Mouse (Mus musculus): ENCODE measurements around the gene Inka2. TPM values are rescaled to one million over a fixed set of nuclear protein-coding genes. Genes with fewer than 3 reads are reported as not detected.

Gene Inka2
- total and polyA plus RNA-seq, 2 experiments from 2014 or later, result 5.5 to 15.0 TPM

DNA sequence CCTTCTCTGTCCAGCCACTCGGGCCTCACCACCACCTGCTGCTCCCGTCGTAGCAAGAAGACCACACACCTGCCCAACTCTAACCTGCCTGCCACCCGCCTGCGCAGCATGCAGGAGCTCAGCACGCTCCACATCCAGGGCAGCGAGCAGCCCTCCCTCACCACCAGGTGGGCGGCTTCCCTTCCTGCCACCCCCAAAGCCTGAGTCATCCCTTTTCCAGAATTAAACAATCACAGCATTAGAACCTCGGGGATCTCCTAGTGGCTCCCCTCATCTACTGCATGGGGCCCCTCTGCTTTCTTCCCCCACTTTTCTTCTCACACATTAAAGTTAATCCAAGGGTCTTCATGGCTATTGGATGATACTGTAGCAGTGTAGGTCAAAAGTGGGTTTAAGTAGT is 36.2 kb upstream of the Inka2 start:
- 54% methylated on average over 9 of the region's 9 CpGs for WGBS
- no peak overlapping the region for H3K4me2 ChIP-seq (ENCODE audit: low read depth, low read length)
- H3K4me1 ChIP-seq (ENCODE audit: insufficient read depth, low read length), result no peaks in the 10 kb centered on the region
- ATAC-seq (no peak), DNase-seq (ENCODE audit: low spot score) (no peak)
- peaks cover 19% of the 10 kb centered on the region; the same call in 1 of the 2 replicates for H3K36me3 ChIP-seq (ENCODE audit: insufficient read depth, low read length)
- TF ChIP-seq CTCF (IDR thresholded peaks at IDR 0.05; ENCODE audit: low read depth), result no peak
- no peaks in the 10 kb centered on the region for H3K9me3 ChIP-seq (ENCODE audit: low read length)
- H3K27ac ChIP-seq, result no peak overlapping the region
- no peak overlapping the region for H3K9ac ChIP-seq (replicated peaks; ENCODE audit: low read length)
- no peaks in the 10 kb centered on the region for H3K27me3 ChIP-seq (ENCODE audit: insufficient read depth, low read length)
- no peak overlapping the region for H3K4me3 ChIP-seq (ENCODE audit: low read length)

GRCm38 (mm10) chr3:105669776-105670175 is 34.6 kb upstream of the Inka2 start:
- Histone ChIP-seq H3K4me2 (ENCODE audit: low read depth, low read length) (no peak overlapping the region), H3K9me3 (ENCODE audit: low read length) (no peaks in the 10 kb centered on the region), H3K4me1 (ENCODE audit: insufficient read depth, low read length) (no peaks in the 10 kb centered on the region), H3K9ac (replicated peaks; ENCODE audit: low read length) (no peak overlapping the region), H3K36me3 (ENCODE audit: insufficient read depth, low read length) (peaks cover 19% of the 10 kb centered on the region; the same call in 1 of the 2 replicates), H3K27ac (no peak overlapping the region), H3K4me3 (ENCODE audit: low read length) (no peak overlapping the region), H3K27me3 (ENCODE audit: insufficient read depth, low read length) (no peaks in the 10 kb centered on the region)
- DNase-seq (ENCODE audit: low spot score) (no peak), ATAC-seq (no peak)
- TF ChIP-seq CTCF (IDR thresholded peaks at IDR 0.05; ENCODE audit: low read depth), result no peak
- 89% methylated on average over 3 of the region's 3 CpGs for WGBS

DNA sequence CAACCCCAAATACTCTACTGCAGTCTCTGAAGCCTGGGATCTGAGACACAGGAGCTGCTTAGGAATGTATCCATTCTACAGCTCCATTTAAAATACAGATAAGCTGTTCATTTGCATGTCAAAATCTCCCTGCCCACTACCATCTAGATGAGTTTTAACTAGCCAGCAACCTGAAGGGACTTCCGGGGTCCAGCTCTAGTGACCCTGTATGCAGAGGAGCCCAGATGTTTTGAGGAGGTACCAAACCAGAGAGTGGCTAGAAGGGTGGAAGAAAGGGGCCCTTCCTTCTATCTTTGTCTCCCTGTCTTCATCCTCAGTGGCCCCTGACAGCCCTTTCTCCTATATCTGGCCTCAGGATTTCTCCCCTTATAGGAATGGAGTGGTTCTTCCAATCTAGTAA is 33.6 kb upstream of the Inka2 start:
- Histone ChIP-seq H3K36me3 (ENCODE audit: insufficient read depth, low read length) (peaks cover 11% of the 10 kb centered on the region; the same call in 1 of the 2 replicates), H3K9me3 (ENCODE audit: low read length) (no peaks in the 10 kb centered on the region), H3K4me2 (ENCODE audit: low read depth, low read length) (no peak overlapping the region), H3K27ac (no peak overlapping the region), H3K27me3 (ENCODE audit: insufficient read depth, low read length) (no peaks in the 10 kb centered on the region), H3K4me3 (ENCODE audit: low read length) (no peak overlapping the region), H3K4me1 (ENCODE audit: insufficient read depth, low read length) (no peaks in the 10 kb centered on the region), H3K9ac (replicated peaks; ENCODE audit: low read length) (no peak overlapping the region)
- no peak for TF ChIP-seq CTCF (IDR thresholded peaks at IDR 0.05; ENCODE audit: low read depth)
- no peak for DNase-seq (ENCODE audit: low spot score)
- ATAC-seq, result no peak
- WGBS, result 93% methylated on average over 1 of the region's 1 CpGs

DNA sequence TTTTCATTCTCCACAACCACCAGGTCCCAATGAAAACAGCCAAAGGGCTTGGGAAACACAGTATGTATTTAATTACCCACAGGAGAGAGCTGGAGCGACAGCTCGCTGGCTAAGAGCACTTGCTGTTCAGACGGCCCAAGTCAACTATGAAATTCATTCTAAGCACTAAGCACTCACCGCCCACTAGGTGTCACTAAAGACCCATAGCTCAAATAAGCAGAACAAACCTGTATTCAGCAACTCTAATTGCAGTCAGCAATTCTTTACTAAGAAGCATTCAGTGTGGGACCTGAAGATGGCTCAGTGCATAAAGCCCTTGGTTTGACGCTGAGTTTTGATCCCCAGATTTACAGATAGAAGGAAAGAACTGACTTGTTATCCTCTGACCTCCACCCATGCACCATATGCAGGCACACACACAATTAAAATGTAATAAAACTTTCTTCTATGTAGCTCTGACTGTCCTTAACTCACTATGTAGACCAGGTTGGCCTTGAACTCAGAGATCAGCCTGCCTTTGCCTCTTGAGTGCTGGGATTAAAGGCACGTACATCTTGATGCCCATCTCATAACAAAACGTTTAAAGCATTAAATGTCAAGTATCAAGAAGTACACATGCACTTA is 29.7 kb upstream of the Inka2 start:
- Histone ChIP-seq H3K4me3 (ENCODE audit: low read length) (no peak overlapping the region), H3K27me3 (ENCODE audit: insufficient read depth, low read length) (no peaks in the 10 kb centered on the region), H3K36me3 (ENCODE audit: insufficient read depth, low read length) (peaks cover 18% of the 10 kb centered on the region), H3K4me1 (ENCODE audit: insufficient read depth, low read length) (no peaks in the 10 kb centered on the region), H3K27ac (no peak overlapping the region), H3K9ac (replicated peaks; ENCODE audit: low read length) (no peak overlapping the region), H3K9me3 (ENCODE audit: low read length) (no peaks in the 10 kb centered on the region), H3K4me2 (ENCODE audit: low read depth, low read length) (no peak overlapping the region)
- WGBS, result 24% methylated on average over 7 of the region's 7 CpGs
- ATAC-seq (peak; percentile 90), DNase-seq (ENCODE audit: low spot score) (peak; percentile 93)
- TF ChIP-seq CTCF (IDR thresholded peaks at IDR 0.05; ENCODE audit: low read depth), result peak; percentile 97

- whole genome bisulfite sequencing, result 45% methylated on average over 2 of the region's 2 CpGs
- no peak for ATAC-seq
Measured at GRCm38 (mm10) chr3:105675932-105676331, 28.5 kb upstream of the Inka2 start.

GRCm38 (mm10) chr3:105680346-105680745 is 24.1 kb upstream of the Inka2 start:
- Histone ChIP-seq H3K4me2 (ENCODE audit: low read depth, low read length) (no peak overlapping the region), H3K27me3 (ENCODE audit: insufficient read depth, low read length) (no peaks in the 10 kb centered on the region), H3K4me3 (ENCODE audit: low read length) (no peak overlapping the region), H3K9ac (replicated peaks; ENCODE audit: low read length) (no peak overlapping the region), H3K36me3 (ENCODE audit: insufficient read depth, low read length) (peaks cover 24% of the 10 kb centered on the region), H3K4me1 (ENCODE audit: insufficient read depth, low read length) (no peaks in the 10 kb centered on the region), H3K9me3 (ENCODE audit: low read length) (no peaks in the 10 kb centered on the region), H3K27ac (no peak overlapping the region)
- 94% methylated on average over 7 of the region's 7 CpGs for WGBS
- DNase-seq (ENCODE audit: low spot score), result no peak
- no peak for TF ChIP-seq CTCF (IDR thresholded peaks at IDR 0.05; ENCODE audit: low read depth)
- no peak for ATAC-seq

More at GRCm38 (mm10) chr3:105675932-105676331, 28.5 kb upstream of the Inka2 start:
- no peak overlapping the region for H3K4me2 ChIP-seq (ENCODE audit: low read depth, low read length)
- H3K9ac ChIP-seq (replicated peaks; ENCODE audit: low read length), result no peak overlapping the region
- no peaks in the 10 kb centered on the region for H3K27me3 ChIP-seq (ENCODE audit: insufficient read depth, low read length)
- TF ChIP-seq CTCF (IDR thresholded peaks at IDR 0.05; ENCODE audit: low read depth), result no peak
- H3K36me3 ChIP-seq (ENCODE audit: insufficient read depth, low read length), result peaks cover 14% of the 10 kb centered on the region
- H3K9me3 ChIP-seq (ENCODE audit: low read length), result no peaks in the 10 kb centered on the region
- no peak for DNase-seq (ENCODE audit: low spot score)
- H3K4me3 ChIP-seq (ENCODE audit: low read length), result no peak overlapping the region
- H3K4me1 ChIP-seq (ENCODE audit: insufficient read depth, low read length), result no peaks in the 10 kb centered on the region
- no peak overlapping the region for H3K27ac ChIP-seq
